Mouse (Mus musculus) olfactory bulb, adult 2 months (tissue): Measurements from ENCODE around the gene Spag16.

ENCODE experiments used
- CTCF ChIP-seq: fragments of 200-500 bp; IDR thresholded peaks from 2 replicates; pipeline ENCODE4 v1.5.1; 2012; ENCODE audit warnings: low read depth, mild to moderate bottlenecking, low read length, moderate library complexity; ENCODE audit not compliant: insufficient read depth
- POLR2A ChIP-seq: fragments of 200-500 bp; IDR thresholded peaks from 2 replicates; pipeline ENCODE4 v1.6.1; 2012; ENCODE audit warnings: mild to moderate bottlenecking, low read depth, low read length, moderate library complexity; ENCODE audit not compliant: insufficient read depth

GRCm38 (mm10) chr1:70320951-70321350 lies 494.2 kb downstream of the Spag16 start:
- TF ChIP-seq CTCF (no peak), POLR2A (no peak)
